Mouse (Mus musculus): Measurements from ENCODE around the gene Gnb1l.

DNA sequence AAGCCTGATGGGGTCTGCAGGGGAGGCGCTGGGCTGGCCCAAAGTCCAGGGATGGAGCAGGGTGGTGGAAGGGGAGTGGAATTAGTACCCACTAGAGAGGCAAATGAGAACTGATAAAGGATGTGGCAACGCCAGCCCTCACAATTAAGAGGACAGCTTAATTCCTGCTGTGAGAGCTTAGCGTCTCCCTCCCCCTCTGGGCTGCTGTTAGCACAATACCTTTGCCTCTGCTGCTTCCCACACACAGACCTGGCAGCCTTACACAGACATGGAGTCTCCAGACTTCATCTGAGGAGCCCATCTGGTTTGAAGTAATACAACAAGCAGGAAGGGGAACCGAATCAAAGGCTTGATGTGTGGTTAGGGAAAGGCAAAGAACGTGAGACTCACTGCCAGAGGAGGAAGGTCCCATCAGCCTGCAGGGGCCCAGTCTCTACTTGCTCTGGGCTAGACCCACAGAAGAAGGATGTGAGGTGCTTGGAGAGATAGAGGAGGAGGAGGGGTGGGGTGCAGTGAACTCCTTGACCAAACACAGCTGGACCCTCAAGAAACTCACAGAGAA, 79.2 kb downstream of the Gnb1l start:
- TF ChIP-seq CTCF (IDR thresholded peaks at IDR 0.05; ENCODE audit: low read depth) (no peak), EP300 (IDR thresholded peaks at IDR 0.05; ENCODE audit: low read depth) (no peak)

Measured in liver, embryonic 14.5 days (tissue).